Mouse (Mus musculus): ENCODE results near the gene Rps6ka4.

Gene Rps6ka4
- long read RNA-seq, experiment 1, transcript Rps6ka4-201 (18 exons, 3,105 nt) = major isoform, 16 of 21 reads
- long read RNA-seq, experiment 1, partial matches to known transcripts = 3 of 21 reads
- long read RNA-seq, experiment 1, other reads (novel, unspliced or antisense) = 2 of 21 reads
- long read RNA-seq, experiment 2, transcript Rps6ka4-201 (18 exons, 3,105 nt) = major isoform, 9 of 16 reads
- long read RNA-seq, experiment 2, partial matches to known transcripts = 6 of 16 reads
- long read RNA-seq, experiment 2, other reads (novel, unspliced or antisense) = 0 of 16 reads

- intact Hi-C loops (cut with DNase I) = no loop called here
These were observed at the start of gene Rps6ka4 for GRCm38 (mm10) chr19:6840475-6841291. Rps6ka4 (minus strand) TSS chr19:6840636.

- intact Hi-C loops (cut with DNase I) = no loop called here
These were observed 37.5 kb upstream of the Rps6ka4 start for GRCm38 (mm10) chr19:6877965-6878364.

- intact Hi-C loops (cut with DNase I) = no loop called here
These were observed 36.4 kb upstream of the Rps6ka4 start for GRCm38 (mm10) chr19:6876799-6877198.

- intact Hi-C loops (cut with DNase I) = no loop called here
These were observed 35.4 kb upstream of the Rps6ka4 start for GRCm38 (mm10) chr19:6875834-6876233.

GRCm38 (mm10) chr19:6874257-6874656 lies 33.8 kb upstream of the Rps6ka4 start:
- intact Hi-C loops (cut with DNase I) = no loop called here

GRCm38 (mm10) chr19:6872701-6873100 lies 32.3 kb upstream of the Rps6ka4 start:
- intact Hi-C loops (cut with DNase I) = no loop called here

GRCm38 (mm10) chr19:6871574-6872271 lies 31.3 kb upstream of the Rps6ka4 start:
- intact Hi-C loops (cut with DNase I) = no loop called here

GRCm38 (mm10) chr19:6869355-6869754 lies 28.9 kb upstream of the Rps6ka4 start:
- intact Hi-C loops (cut with DNase I) = no loop called here

- intact Hi-C loops (cut with DNase I) = no loop called here
These were observed 21.0 kb upstream of the Rps6ka4 start for GRCm38 (mm10) chr19:6861451-6861850.

GRCm38 (mm10) chr19:6860706-6861105 lies 20.3 kb upstream of the Rps6ka4 start:
- intact Hi-C loops (cut with DNase I) = no loop called here

- intact Hi-C loops (cut with DNase I) = loop anchor here (5.0 kb wide), 1 partner anchor 373 kb away; no protein-coding TSS in a partner anchor
These were observed 19.5 kb upstream of the Rps6ka4 start for GRCm38 (mm10) chr19:6859971-6860370.

- intact Hi-C loops (cut with DNase I) = loop anchor here (5.0 kb wide), 1 partner anchor 372 kb away; no protein-coding TSS in a partner anchor
These were observed 18.7 kb upstream of the Rps6ka4 start for GRCm38 (mm10) chr19:6859032-6859651.

- intact Hi-C loops (cut with DNase I) = loop anchor here (5.0 kb wide), 1 partner anchor 371 kb away; no protein-coding TSS in a partner anchor
These were observed 17.6 kb upstream of the Rps6ka4 start, which contains the start of gene Ccdc88b for GRCm38 (mm10) chr19:6858031-6858430. Ccdc88b (minus strand) TSS chr19:6858211.

- intact Hi-C loops (cut with DNase I) = loop anchor here (5.0 kb wide), 1 partner anchor 370 kb away; no protein-coding TSS in a partner anchor
These were observed 17.1 kb upstream of the Rps6ka4 start for GRCm38 (mm10) chr19:6857391-6858005.

- intact Hi-C loops (cut with DNase I) = loop anchor here (5.0 kb wide), 1 partner anchor 370 kb away; no protein-coding TSS in a partner anchor
These were observed 16.5 kb upstream of the Rps6ka4 start for GRCm38 (mm10) chr19:6857003-6857360.

GRCm38 (mm10) chr19:6856281-6857002 lies 16.0 kb upstream of the Rps6ka4 start:
- intact Hi-C loops (cut with DNase I) = loop anchor here (5.0 kb wide), 1 partner anchor 369 kb away; no protein-coding TSS in a partner anchor

GRCm38 (mm10) chr19:6855225-6856031 lies 15.0 kb upstream of the Rps6ka4 start:
- intact Hi-C loops (cut with DNase I) = loop anchor here (5.0 kb wide), 1 partner anchor 368 kb away; no protein-coding TSS in a partner anchor

GRCm38 (mm10) chr19:6854658-6855057 lies 14.2 kb upstream of the Rps6ka4 start:
- intact Hi-C loops (cut with DNase I) = loop anchor here (5.0 kb wide), 1 partner anchor 367 kb away; no protein-coding TSS in a partner anchor

- intact Hi-C loops (cut with DNase I) = no loop called here
These were observed 13.5 kb upstream of the Rps6ka4 start for GRCm38 (mm10) chr19:6853903-6854302.

All from adrenal gland (tissue).